Mouse (Mus musculus) midbrain, embryonic 14.5 days (tissue): ENCODE measurements around the gene Sltm. TPM values are rescaled to one million over a fixed set of nuclear protein-coding genes. Genes with fewer than 3 reads are reported as not detected.
"Not testable (repeated sequence)": the region's sequence is repeated elsewhere in the genome, so short reads cannot be mapped to it uniquely, and the experiment has no call there.

Source experiments
- ATAC-seq: fragments of 200-750 bp; cut with Nextera tagmentation; 2 replicates; pipeline ENCODE4 v1.8.0; 2017; ENCODE audit warnings: moderate number of reproducible peaks, moderate library complexity; ENCODE audit not compliant: low FRiP score, low TSS enrichment
- DNase-seq: peaks from one replicate; pipeline ENCODE4 v3.0.0-alpha.2; 2015
- H3K27ac ChIP-seq: fragments of 300-500 bp; sonication (generic); replicated peaks from 2 replicates; pipeline ENCODE4 v1.5.1; 2014; ENCODE audit warnings: mild to moderate bottlenecking, low read depth, low read length, moderate library complexity
- H3K27me3 ChIP-seq: fragments of 300-500 bp; sonication (generic); 2 replicates; pipeline ENCODE4 v1.6.1; 2014; ENCODE audit warnings: low read length, control low read depth, mixed read lengths; ENCODE audit not compliant: control insufficient read depth, insufficient read depth
- H3K36me3 ChIP-seq: fragments of 300-500 bp; sonication (generic); 2 replicates; pipeline ENCODE4 v1.6.1; 2014; ENCODE audit warnings: low read length, control low read depth; ENCODE audit not compliant: control insufficient read depth, insufficient read depth
- H3K4me1 ChIP-seq: fragments of 300-500 bp; sonication (generic); 2 replicates; pipeline ENCODE4 v1.6.1; 2014; ENCODE audit warnings: mild to moderate bottlenecking, antibody characterized with exemption, low read length, control low read depth; ENCODE audit not compliant: control insufficient read depth, insufficient read depth
- H3K4me2 ChIP-seq: fragments of 300-500 bp; sonication (generic); 2 replicates; pipeline ENCODE4 v1.6.1; 2014; ENCODE audit warnings: mild to moderate bottlenecking, low read length, moderate library complexity
- H3K4me3 ChIP-seq: fragments of 300-500 bp; sonication (generic); replicated peaks from 2 replicates; pipeline ENCODE4 v1.5.1; 2014; ENCODE audit warnings: low read depth, low read length
- H3K9ac ChIP-seq: fragments of 300-500 bp; sonication (generic); replicated peaks from 2 replicates; pipeline ENCODE4 v1.6.1; 2014; ENCODE audit warnings: mild to moderate bottlenecking, low read length, moderate library complexity
- H3K9me3 ChIP-seq: fragments of 300-500 bp; sonication (generic); 2 replicates; pipeline ENCODE4 v1.6.1; 2016; ENCODE audit warnings: low read length, control low read depth, mixed read lengths; ENCODE audit not compliant: control insufficient read depth
- WGBS: fragments of 180-500 bp; shearing (Covaris S2); extraction: QIAGEN DNeasy Blood & Tissue Kit; methylation state at CpG from one replicate; pipeline ENCODE4 v1.1.7; 2014; 5-methylcytosine and 5-hydroxymethylcytosine counted together
- polyA plus RNA-seq: library from polyadenylated mRNA; unstranded; fragments of >200 nt; fragmentation: Nextera tagmentation; extraction: Ambion mirVana; gene quantifications from 2 replicates; pipeline ENCODE4 v1.2.1, GENCODE M21; 2014

Gene Sltm
- polyA plus RNA-seq, 1 experiment from 2014 or later: 65.5 TPM

- Histone ChIP-seq H3K27ac (peak overlapping the region; percentile 98), H3K4me3 (peak overlapping the region; percentile 84), H3K9ac (peak overlapping the region; percentile 96), H3K4me2 (peak overlapping the region; percentile 79), H3K9me3 (no peaks in the 10 kb centered on the region), H3K36me3 (no peaks in the 10 kb centered on the region; the same call in 1 of the 2 replicates), H3K4me1 (peaks cover 19% of the 10 kb centered on the region), H3K27me3 (no peaks in the 10 kb centered on the region)
- DNase-seq: peak; percentile 80
- WGBS: 1% methylated on average over 63 of the region's 64 CpGs
- ATAC-seq: peak; percentile 77
Observed at GRCm38 (mm10) chr9:70543048-70543880, 710 bp downstream of the Sltm start.

GRCm38 (mm10) chr9:70543985-70544384 is 1.4 kb downstream of the Sltm start:
- ATAC-seq: no peak
- H3K27ac ChIP-seq: no peak overlapping the region
- no peaks in the 10 kb centered on the region; the same call in 1 of the 2 replicates for H3K36me3 ChIP-seq
- H3K9me3 ChIP-seq: no peaks in the 10 kb centered on the region
- peaks cover 19% of the 10 kb centered on the region for H3K4me1 ChIP-seq
- H3K4me2 ChIP-seq: peak overlapping the region; percentile 79
- no peaks in the 10 kb centered on the region for H3K27me3 ChIP-seq
- WGBS: 69% methylated on average over 5 of the region's 5 CpGs
- DNase-seq: no peak
- no peak overlapping the region; the same call in 1 of the 2 replicates for H3K9ac ChIP-seq
- peak overlapping the region; percentile 84 for H3K4me3 ChIP-seq

- Histone ChIP-seq H3K4me1 (peaks cover 19% of the 10 kb centered on the region), H3K4me2 (no peak overlapping the region), H3K9ac (no peak overlapping the region), H3K4me3 (no peak overlapping the region), H3K27ac (no peak overlapping the region), H3K27me3 (no peaks in the 10 kb centered on the region), H3K36me3 (no peaks in the 10 kb centered on the region; the same call in 1 of the 2 replicates), H3K9me3 (no peaks in the 10 kb centered on the region)
- ATAC-seq (no peak), DNase-seq (no peak)
- WGBS: 85% methylated on average over 1 of the region's 1 CpGs
Observed at GRCm38 (mm10) chr9:70544831-70545230, 2.3 kb downstream of the Sltm start.

- not testable (repeated sequence) for H3K4me2 ChIP-seq, H3K9me3 ChIP-seq, H3K27ac ChIP-seq, H3K4me3 ChIP-seq, H3K27me3 ChIP-seq, H3K36me3 ChIP-seq, ATAC-seq, DNase-seq, H3K9ac ChIP-seq
- peaks cover 19% of the 10 kb centered on the region for H3K4me1 ChIP-seq
- WGBS: 74% methylated on average over 3 of the region's 3 CpGs
Observed at GRCm38 (mm10) chr9:70546576-70546975, 4.0 kb downstream of the Sltm start.

- no peak for DNase-seq
- 85% methylated on average over 4 of the region's 4 CpGs for WGBS
Observed at GRCm38 (mm10) chr9:70548304-70548703, 5.8 kb downstream of the Sltm start.

GRCm38 (mm10) chr9:70551524-70551923 is 9.0 kb downstream of the Sltm start:
- H3K4me2 ChIP-seq: no peak overlapping the region
- 0 out of 2 replicates have a peak, but pooled peaks cover 4% of the 10 kb centered on the region for H3K4me1 ChIP-seq
- no peaks in the 10 kb centered on the region; the same call in 1 of the 2 replicates for H3K9me3 ChIP-seq
- ATAC-seq: no peak
- H3K9ac ChIP-seq: no peak overlapping the region
- peaks cover 3% of the 10 kb centered on the region; the same call in 1 of the 2 replicates for H3K36me3 ChIP-seq
- DNase-seq: no peak
- WGBS: 98% methylated on average over 1 of the region's 1 CpGs
- H3K27me3 ChIP-seq: no peaks in the 10 kb centered on the region
- no peak overlapping the region for H3K27ac ChIP-seq
- no peak overlapping the region for H3K4me3 ChIP-seq

More at GRCm38 (mm10) chr9:70548304-70548703, 5.8 kb downstream of the Sltm start:
- no peak overlapping the region for H3K9ac ChIP-seq
- no peak overlapping the region for H3K27ac ChIP-seq
- peaks cover 19% of the 10 kb centered on the region for H3K4me1 ChIP-seq
- ATAC-seq: no peak
- H3K4me3 ChIP-seq: no peak overlapping the region
- H3K36me3 ChIP-seq: peaks cover 3% of the 10 kb centered on the region; the same call in 1 of the 2 replicates
- no peaks in the 10 kb centered on the region; the same call in 1 of the 2 replicates for H3K9me3 ChIP-seq
- no peak overlapping the region for H3K4me2 ChIP-seq
- H3K27me3 ChIP-seq: no peaks in the 10 kb centered on the region

GRCm38 (mm10) chr9:70552233-70552632 is 9.7 kb downstream of the Sltm start:
- H3K4me3 ChIP-seq, H3K4me2 ChIP-seq, H3K27me3 ChIP-seq, ATAC-seq, H3K36me3 ChIP-seq, H3K9me3 ChIP-seq, H3K4me1 ChIP-seq, H3K9ac ChIP-seq, H3K27ac ChIP-seq, DNase-seq: not testable (repeated sequence)
- WGBS: 93% methylated on average over 2 of the region's 2 CpGs

GRCm38 (mm10) chr9:70555431-70555830 is 12.9 kb downstream of the Sltm start:
- ATAC-seq: no peak
- Histone ChIP-seq H3K27ac (no peak overlapping the region), H3K27me3 (no peaks in the 10 kb centered on the region), H3K9ac (no peak overlapping the region), H3K4me2 (no peak overlapping the region), H3K4me3 (no peak overlapping the region), H3K36me3 (0 out of 2 replicates have a peak, but pooled peaks cover 3% of the 10 kb centered on the region), H3K9me3 (no peaks in the 10 kb centered on the region; the same call in 1 of the 2 replicates), H3K4me1 (no peaks in the 10 kb centered on the region)
- DNase-seq: no peak

- H3K4me3 ChIP-seq: no peak overlapping the region
- 93% methylated on average over 5 of the region's 5 CpGs for WGBS
- no peaks in the 10 kb centered on the region for H3K27me3 ChIP-seq
- H3K9me3 ChIP-seq: no peaks in the 10 kb centered on the region; the same call in 1 of the 2 replicates
- no peak overlapping the region for H3K4me2 ChIP-seq
- H3K27ac ChIP-seq: no peak overlapping the region
- ATAC-seq: no peak
- H3K36me3 ChIP-seq: 0 out of 2 replicates have a peak, but pooled peaks cover 3% of the 10 kb centered on the region
- no peaks in the 10 kb centered on the region for H3K4me1 ChIP-seq
- H3K9ac ChIP-seq: no peak overlapping the region
- DNase-seq: no peak
Observed at GRCm38 (mm10) chr9:70556796-70557195, 14.2 kb downstream of the Sltm start.
